Mouse (Mus musculus) mature B cell (primary cell): ENCODE results near the gene Stmn1.

Source experiments
- in situ Hi-C: fragments of 300-500 bp; cut with MboI; formaldehyde crosslinking; loops from 2 replicates; pipeline ENCODE4 v1.14.3; 2019

Stmn1 gene

GRCm38 (mm10) chr4:134514309-134514930 is 46.3 kb downstream of the Stmn1 start:
- in situ Hi-C loops, result no loop called here

DNA sequence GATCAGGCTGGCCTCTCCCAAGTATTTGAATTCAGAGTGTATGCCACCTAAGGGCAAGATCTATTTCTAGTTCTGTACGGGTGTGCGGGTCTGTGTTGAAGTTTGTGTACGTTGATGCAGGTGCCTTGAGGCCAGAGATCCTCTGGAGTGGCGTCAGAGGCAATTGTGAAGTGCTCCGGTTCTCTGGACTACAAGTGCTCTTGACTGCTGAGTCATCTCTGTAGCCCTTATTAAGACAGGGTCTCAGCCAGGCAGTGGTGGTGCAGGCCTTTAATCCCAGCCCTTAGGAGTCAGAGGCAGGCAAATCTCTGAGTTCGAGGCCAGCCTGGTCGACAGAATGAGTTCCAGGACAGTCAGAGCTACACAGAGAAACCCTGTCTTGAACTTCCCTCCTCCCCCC is 47.5 kb downstream of the Stmn1 start:
- in situ Hi-C loops, result no loop called here

DNA sequence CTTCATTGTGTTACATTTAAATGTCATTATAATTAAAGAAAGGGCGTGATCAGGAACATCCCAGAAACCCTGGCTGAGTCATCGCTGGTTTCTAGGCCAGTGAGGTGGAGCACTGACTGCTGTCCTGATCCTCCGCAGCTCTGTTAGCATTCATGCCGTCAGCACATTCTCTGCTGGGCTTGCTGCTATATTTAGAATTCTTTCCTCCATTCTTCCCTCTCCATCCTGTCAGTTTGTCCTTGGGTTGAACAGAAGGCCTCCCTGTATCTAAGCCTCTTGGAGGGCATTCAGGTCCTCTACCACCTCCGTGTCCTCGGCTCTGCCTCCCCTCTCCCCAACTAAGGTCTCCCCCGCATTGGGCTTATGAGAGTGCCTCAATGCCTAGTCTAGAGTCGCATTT is 48.9 kb downstream of the Stmn1 start:
- in situ Hi-C loops, result no loop called here

- in situ Hi-C loops, result no loop called here
Measured at GRCm38 (mm10) chr4:134517719-134518118, 49.6 kb downstream of the Stmn1 start.

GRCm38 (mm10) chr4:134518541-134518940 is 50.4 kb downstream of the Stmn1 start:
- in situ Hi-C loops, result no loop called here

DNA sequence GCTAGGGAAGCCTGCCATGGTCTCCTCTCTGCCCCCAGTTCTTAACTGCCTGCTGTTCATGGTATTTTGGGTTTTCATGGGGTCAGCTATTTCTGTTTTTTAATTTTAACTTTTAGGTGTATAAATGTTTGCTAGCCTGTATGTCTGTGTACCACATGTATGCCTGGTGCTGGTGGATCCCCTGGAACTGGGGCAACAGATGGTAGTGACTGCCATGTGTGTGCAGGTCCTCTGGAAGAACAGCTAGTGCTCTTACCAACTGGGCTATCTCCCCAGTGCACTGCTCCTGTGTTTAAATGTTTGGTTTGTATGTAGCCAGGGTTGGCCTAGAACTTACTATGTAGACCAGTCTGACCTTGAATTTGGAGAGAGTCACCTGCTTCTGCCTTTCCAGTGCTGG is 51.2 kb downstream of the Stmn1 start:
- in situ Hi-C loops, result no loop called here
